Mouse (Mus musculus) embryonic facial prominence, embryonic 15.5 days (tissue): ENCODE measurements around the gene Baz2b. TPM values are rescaled to one million over a fixed set of nuclear protein-coding genes. Genes with fewer than 3 reads are reported as not detected.

ENCODE experiments used
- ATAC-seq: fragments of 200-750 bp; cut with Nextera tagmentation; 2 replicates; pipeline ENCODE4 v1.8.0; 2017; ENCODE audit warnings: low read depth, moderate TSS enrichment; ENCODE audit not compliant: insufficient number of reproducible peaks, low FRiP score, low TSS enrichment
- H3K27ac ChIP-seq: fragments of 300-500 bp; sonication (generic); replicated peaks from 2 replicates; pipeline ENCODE4 v1.5.1; 2015; ENCODE audit warnings: mild to moderate bottlenecking, inconsistent platforms
- H3K27me3 ChIP-seq: fragments of 300-500 bp; sonication (generic); 2 replicates; pipeline ENCODE4 v1.6.1; 2015; ENCODE audit warnings: inconsistent platforms
- H3K36me3 ChIP-seq: fragments of 300-500 bp; sonication (generic); 2 replicates; pipeline ENCODE4 v1.6.1; 2015; ENCODE audit warnings: mild to moderate bottlenecking, inconsistent platforms
- H3K4me1 ChIP-seq: fragments of 300-500 bp; sonication (generic); 2 replicates; pipeline ENCODE4 v1.6.1; 2015; ENCODE audit warnings: inconsistent platforms
- H3K4me2 ChIP-seq: fragments of 300-500 bp; sonication (generic); replicated peaks from 2 replicates; pipeline ENCODE4 v1.6.1; 2015; ENCODE audit warnings: mild to moderate bottlenecking, inconsistent platforms
- H3K4me3 ChIP-seq: fragments of 300-500 bp; sonication (generic); replicated peaks from 2 replicates; pipeline ENCODE4 v1.5.1; 2015; ENCODE audit warnings: mild to moderate bottlenecking, inconsistent platforms
- H3K9ac ChIP-seq: fragments of 300-500 bp; sonication (generic); 2 replicates; pipeline ENCODE4 v1.6.1; 2015; ENCODE audit warnings: inconsistent platforms
- H3K9me3 ChIP-seq: fragments of 300-500 bp; sonication (generic); replicated peaks from 2 replicates; pipeline ENCODE4 v1.6.1; 2016; ENCODE audit warnings: inconsistent platforms
- WGBS: fragments of 180-500 bp; shearing (Covaris S2); methylation state at CpG from one replicate; pipeline ENCODE4 v1.1.7; 2015; 5-methylcytosine and 5-hydroxymethylcytosine counted together
- polyA plus RNA-seq: library from polyadenylated mRNA; unstranded; fragments of >200 nt; fragmentation: Nextera tagmentation; extraction: Ambion mirVana; gene quantifications from 2 replicates; pipeline ENCODE4 v1.2.1, GENCODE M21; 2015

Gene Baz2b
- polyA plus RNA-seq, 1 experiment from 2014 or later = 58.1 TPM

- no peak overlapping the region for H3K4me2 ChIP-seq
- no peaks in the 10 kb centered on the region for H3K36me3 ChIP-seq
- no peak for ATAC-seq
- H3K9ac ChIP-seq = no peak overlapping the region
- no peak overlapping the region for H3K27ac ChIP-seq
- H3K9me3 ChIP-seq = no peaks in the 10 kb centered on the region
- H3K27me3 ChIP-seq = no peaks in the 10 kb centered on the region
- H3K4me3 ChIP-seq = no peak overlapping the region
- 88% methylated on average over 5 of the region's 5 CpGs for WGBS
- no peaks in the 10 kb centered on the region for H3K4me1 ChIP-seq
Observed at GRCm38 (mm10) chr2:60027166-60027565, 182.5 kb downstream of the Baz2b start.

- H3K36me3 ChIP-seq = no peaks in the 10 kb centered on the region
- no peaks in the 10 kb centered on the region for H3K27me3 ChIP-seq
- H3K4me2 ChIP-seq = no peak overlapping the region
- WGBS = 62% methylated on average over 6 of the region's 6 CpGs
- no peaks in the 10 kb centered on the region for H3K9me3 ChIP-seq
- H3K9ac ChIP-seq = no peak overlapping the region
- no peaks in the 10 kb centered on the region for H3K4me1 ChIP-seq
- H3K4me3 ChIP-seq = no peak overlapping the region
- no peak for ATAC-seq
- H3K27ac ChIP-seq = no peak overlapping the region
Observed at GRCm38 (mm10) chr2:60026554-60026953, 183.1 kb downstream of the Baz2b start.

- no peak overlapping the region for H3K4me2 ChIP-seq
- no peaks in the 10 kb centered on the region for H3K9me3 ChIP-seq
- no peak overlapping the region for H3K27ac ChIP-seq
- ATAC-seq = no peak
- no peaks in the 10 kb centered on the region for H3K27me3 ChIP-seq
- no peak overlapping the region for H3K4me3 ChIP-seq
- no peaks in the 10 kb centered on the region for H3K4me1 ChIP-seq
- H3K36me3 ChIP-seq = no peaks in the 10 kb centered on the region
- 80% methylated on average over 7 of the region's 7 CpGs for WGBS
- no peak overlapping the region for H3K9ac ChIP-seq
Observed at GRCm38 (mm10) chr2:60023777-60024176, 185.9 kb downstream of the Baz2b start.

- Histone ChIP-seq H3K27ac (no peak overlapping the region), H3K36me3 (no peaks in the 10 kb centered on the region), H3K9me3 (no peaks in the 10 kb centered on the region), H3K9ac (no peak overlapping the region), H3K4me2 (no peak overlapping the region), H3K4me1 (no peaks in the 10 kb centered on the region), H3K4me3 (no peak overlapping the region), H3K27me3 (no peaks in the 10 kb centered on the region)
- ATAC-seq = no peak
- WGBS = 32% methylated on average over 5 of the region's 5 CpGs
Observed at GRCm38 (mm10) chr2:60021556-60021955, 188.1 kb downstream of the Baz2b start.

GRCm38 (mm10) chr2:60021138-60021537, 188.5 kb downstream of the Baz2b start:
- no peak overlapping the region for H3K4me3 ChIP-seq
- no peaks in the 10 kb centered on the region for H3K4me1 ChIP-seq
- H3K36me3 ChIP-seq = no peaks in the 10 kb centered on the region
- H3K4me2 ChIP-seq = no peak overlapping the region
- H3K27me3 ChIP-seq = no peaks in the 10 kb centered on the region
- H3K9me3 ChIP-seq = no peaks in the 10 kb centered on the region
- WGBS = 80% methylated on average over 6 of the region's 6 CpGs
- H3K9ac ChIP-seq = no peak overlapping the region
- no peak overlapping the region for H3K27ac ChIP-seq
- no peak for ATAC-seq

- H3K9me3 ChIP-seq = no peaks in the 10 kb centered on the region
- WGBS = 93% methylated on average over 3 of the region's 3 CpGs
- no peak overlapping the region for H3K4me2 ChIP-seq
- no peak overlapping the region for H3K9ac ChIP-seq
- H3K36me3 ChIP-seq = no peaks in the 10 kb centered on the region
- no peak overlapping the region for H3K4me3 ChIP-seq
- no peaks in the 10 kb centered on the region for H3K27me3 ChIP-seq
- no peaks in the 10 kb centered on the region for H3K4me1 ChIP-seq
- ATAC-seq = no peak
- H3K27ac ChIP-seq = no peak overlapping the region
Observed at GRCm38 (mm10) chr2:60019546-60020250, 189.9 kb downstream of the Baz2b start.

GRCm38 (mm10) chr2:60018875-60019501, 190.7 kb downstream of the Baz2b start:
- Histone ChIP-seq H3K27me3 (no peaks in the 10 kb centered on the region), H3K9me3 (no peaks in the 10 kb centered on the region), H3K4me3 (no peak overlapping the region), H3K27ac (no peak overlapping the region), H3K9ac (no peak overlapping the region), H3K4me1 (no peaks in the 10 kb centered on the region), H3K36me3 (no peaks in the 10 kb centered on the region), H3K4me2 (no peak overlapping the region)
- 79% methylated on average over 10 of the region's 10 CpGs for WGBS
- no peak for ATAC-seq

GRCm38 (mm10) chr2:60011526-60011925, 198.1 kb downstream of the Baz2b start:
- no peaks in the 10 kb centered on the region for H3K27me3 ChIP-seq
- no peak for ATAC-seq
- H3K9ac ChIP-seq = no peak overlapping the region
- H3K4me1 ChIP-seq = no peaks in the 10 kb centered on the region
- H3K27ac ChIP-seq = no peak overlapping the region
- 83% methylated on average over 3 of the region's 3 CpGs for WGBS
- H3K4me2 ChIP-seq = no peak overlapping the region
- H3K9me3 ChIP-seq = no peaks in the 10 kb centered on the region
- H3K36me3 ChIP-seq = no peaks in the 10 kb centered on the region
- H3K4me3 ChIP-seq = no peak overlapping the region

- WGBS = 92% methylated on average over 5 of the region's 5 CpGs
Observed at GRCm38 (mm10) chr2:60003665-60004045, 206.0 kb downstream of the Baz2b start.

GRCm38 (mm10) chr2:60003038-60003664, 206.5 kb downstream of the Baz2b start:
- no peaks in the 10 kb centered on the region for H3K27me3 ChIP-seq
- H3K4me3 ChIP-seq = no peak overlapping the region
- peaks cover 16% of the 10 kb centered on the region for H3K36me3 ChIP-seq
- H3K9me3 ChIP-seq = no peaks in the 10 kb centered on the region
- WGBS = 74% methylated on average over 5 of the region's 5 CpGs
- ATAC-seq = no peak
- no peak overlapping the region for H3K4me2 ChIP-seq
- H3K9ac ChIP-seq = no peak overlapping the region
- H3K27ac ChIP-seq = no peak overlapping the region
- no peaks in the 10 kb centered on the region for H3K4me1 ChIP-seq

More at GRCm38 (mm10) chr2:60003665-60004045, 206.0 kb downstream of the Baz2b start:
- Histone ChIP-seq H3K9ac (no peak overlapping the region), H3K36me3 (peaks cover 13% of the 10 kb centered on the region), H3K4me3 (no peak overlapping the region), H3K4me1 (no peaks in the 10 kb centered on the region), H3K27me3 (no peaks in the 10 kb centered on the region), H3K4me2 (no peak overlapping the region), H3K27ac (no peak overlapping the region), H3K9me3 (no peaks in the 10 kb centered on the region)
- no peak for ATAC-seq

- H3K9ac ChIP-seq = no peak overlapping the region
- H3K4me3 ChIP-seq = no peak overlapping the region
- H3K4me2 ChIP-seq = no peak overlapping the region
- H3K4me1 ChIP-seq = no peaks in the 10 kb centered on the region
- H3K36me3 ChIP-seq = peaks cover 9% of the 10 kb centered on the region; the same call in 1 of the 2 replicates
- 92% methylated on average over 4 of the region's 4 CpGs for WGBS
- no peaks in the 10 kb centered on the region for H3K27me3 ChIP-seq
- H3K27ac ChIP-seq = no peak overlapping the region
- ATAC-seq = no peak
- H3K9me3 ChIP-seq = no peaks in the 10 kb centered on the region
Observed at GRCm38 (mm10) chr2:60000268-60000667, 209.4 kb downstream of the Baz2b start.
